Mouse (Mus musculus): ENCODE results near the gene Arid5b. TPM values are rescaled to one million over a fixed set of nuclear protein-coding genes. Genes with fewer than 3 reads are reported as not detected.

Gene Arid5b
- total and polyA plus RNA-seq, 2 experiments from 2014 or later = 13.3 to 13.6 TPM

DNA sequence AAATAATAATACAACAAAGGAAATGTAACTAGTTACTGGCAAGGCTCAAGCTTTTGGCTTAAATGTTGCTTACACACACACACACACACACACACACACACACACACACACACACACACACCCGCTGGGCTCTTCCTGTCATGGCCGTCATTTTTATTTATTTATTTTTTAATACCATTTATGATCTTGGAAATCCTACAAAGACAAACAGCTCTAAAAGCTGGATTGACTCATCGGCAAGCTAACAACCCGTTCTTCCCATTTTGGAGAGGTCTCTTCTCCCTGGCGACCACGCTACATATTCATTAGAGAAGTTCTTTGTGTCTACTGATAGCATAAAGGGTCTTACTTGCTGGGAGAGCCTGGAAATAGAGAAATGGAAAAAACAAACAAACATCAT lies 138.2 kb downstream of the Arid5b start:
- H3K4me1 ChIP-seq (ENCODE audit: insufficient read depth, low read length) = peaks cover 7% of the 10 kb centered on the region; the same call in 1 of the 2 replicates
- no peaks in the 10 kb centered on the region for H3K9me3 ChIP-seq (ENCODE audit: low read length)
- no peak overlapping the region for H3K4me3 ChIP-seq (ENCODE audit: low read depth, low read length)
- no peak for ATAC-seq (ENCODE audit: low FRiP score)
- H3K4me2 ChIP-seq (ENCODE audit: low read depth, low read length, poor library complexity, severe bottlenecking) = no peak overlapping the region
- WGBS = 52% methylated on average over 6 of the region's 6 CpGs
- no peak for DNase-seq (ENCODE audit: low spot score)
- H3K27me3 ChIP-seq (ENCODE audit: insufficient read depth, low read length) = no peaks in the 10 kb centered on the region
- no peak overlapping the region for H3K27ac ChIP-seq (ENCODE audit: low read depth, low read length)
- TF ChIP-seq CTCF (IDR thresholded peaks at IDR 0.05) = no peak
- H3K36me3 ChIP-seq (ENCODE audit: insufficient read depth, low read length) = no peaks in the 10 kb centered on the region
- no peak overlapping the region for H3K9ac ChIP-seq (replicated peaks; ENCODE audit: low read length, poor library complexity, severe bottlenecking)

DNA sequence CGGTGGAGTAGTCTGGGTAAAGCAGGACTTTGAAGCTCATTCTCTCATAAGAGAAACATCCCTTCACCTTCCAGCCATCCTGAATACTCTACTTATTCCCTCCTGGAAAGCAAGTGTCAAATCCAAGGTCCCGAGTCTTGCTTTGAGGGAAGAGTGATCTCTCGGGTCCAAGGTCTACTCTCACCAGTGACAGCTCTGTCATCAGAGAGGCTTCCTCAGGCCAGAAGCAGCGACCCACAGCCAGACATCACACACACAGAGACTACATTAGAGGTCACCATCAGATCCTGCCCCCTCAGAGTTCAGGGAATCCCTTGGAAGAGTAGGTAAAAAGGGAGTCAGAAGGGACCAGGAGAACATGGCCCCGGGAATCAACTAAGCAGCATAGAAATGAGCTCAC lies 140.4 kb downstream of the Arid5b start:
- H3K4me2 ChIP-seq (ENCODE audit: low read depth, low read length, poor library complexity, severe bottlenecking) = no peak overlapping the region
- TF ChIP-seq CTCF (IDR thresholded peaks at IDR 0.05) = no peak
- ATAC-seq (ENCODE audit: low FRiP score) (no peak), DNase-seq (ENCODE audit: low spot score) (no peak)
- no peaks in the 10 kb centered on the region for H3K36me3 ChIP-seq (ENCODE audit: insufficient read depth, low read length)
- H3K27ac ChIP-seq (ENCODE audit: low read depth, low read length) = no peak overlapping the region
- no peaks in the 10 kb centered on the region for H3K9me3 ChIP-seq (ENCODE audit: low read length)
- H3K9ac ChIP-seq (replicated peaks; ENCODE audit: low read length, poor library complexity, severe bottlenecking) = no peak overlapping the region
- WGBS = 93% methylated on average over 5 of the region's 5 CpGs
- H3K4me3 ChIP-seq (ENCODE audit: low read depth, low read length) = no peak overlapping the region
- peaks cover 7% of the 10 kb centered on the region; the same call in 1 of the 2 replicates for H3K4me1 ChIP-seq (ENCODE audit: insufficient read depth, low read length)
- no peaks in the 10 kb centered on the region for H3K27me3 ChIP-seq (ENCODE audit: insufficient read depth, low read length)

- H3K27ac ChIP-seq (ENCODE audit: low read depth, low read length) = 0 out of 2 replicates have a peak overlapping the region, but pooled peaks have one; percentile 47
- H3K27me3 ChIP-seq (ENCODE audit: insufficient read depth, low read length) = no peaks in the 10 kb centered on the region
- DNase-seq (ENCODE audit: low spot score) (no peak), ATAC-seq (ENCODE audit: low FRiP score) (no peak)
- no peaks in the 10 kb centered on the region for H3K36me3 ChIP-seq (ENCODE audit: insufficient read depth, low read length)
- H3K4me2 ChIP-seq (ENCODE audit: low read depth, low read length, poor library complexity, severe bottlenecking) = no peak overlapping the region
- peaks cover 7% of the 10 kb centered on the region; the same call in 1 of the 2 replicates for H3K4me1 ChIP-seq (ENCODE audit: insufficient read depth, low read length)
- TF ChIP-seq CTCF (IDR thresholded peaks at IDR 0.05) = no peak
- 38% methylated on average over 11 of the region's 11 CpGs for WGBS
- no peaks in the 10 kb centered on the region for H3K9me3 ChIP-seq (ENCODE audit: low read length)
- no peak overlapping the region for H3K4me3 ChIP-seq (ENCODE audit: low read depth, low read length)
- H3K9ac ChIP-seq (replicated peaks; ENCODE audit: low read length, poor library complexity, severe bottlenecking) = no peak overlapping the region
These were observed 141.2 kb downstream of the Arid5b start for GRCm38 (mm10) chr10:68137151-68137833.

DNA sequence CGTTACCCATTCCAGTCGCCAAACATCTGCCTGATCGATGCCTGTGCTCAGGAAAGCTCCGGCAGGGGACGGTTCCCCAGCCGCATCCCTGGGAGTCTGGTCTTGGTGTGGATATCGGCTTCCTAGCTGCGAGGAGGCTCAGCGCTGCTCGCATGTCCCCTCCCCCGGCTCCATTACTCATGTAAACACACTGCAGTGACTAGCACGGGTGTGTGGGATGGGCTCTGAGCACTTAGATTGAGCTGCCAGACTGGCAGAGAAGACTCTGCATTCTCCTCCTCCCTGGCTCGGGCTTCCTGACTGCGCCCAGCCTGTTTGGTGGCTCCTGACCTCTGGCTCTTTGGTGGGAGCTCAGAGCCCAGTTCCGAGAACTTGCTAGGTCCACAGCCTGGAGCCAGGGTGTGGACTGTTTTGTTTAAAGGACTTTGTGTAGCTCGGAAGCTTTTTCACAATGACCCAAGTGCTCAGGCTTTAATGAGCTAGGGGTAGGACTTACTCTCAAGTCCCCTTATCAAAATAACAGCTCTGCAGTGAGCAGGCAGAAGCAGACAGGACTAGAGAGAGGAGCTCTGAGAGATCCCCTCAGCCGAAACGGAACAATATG lies 142.0 kb downstream of the Arid5b start:
- Histone ChIP-seq H3K36me3 (ENCODE audit: insufficient read depth, low read length) (no peaks in the 10 kb centered on the region), H3K27ac (ENCODE audit: low read depth, low read length) (peak overlapping the region; percentile 47; the same call in 1 of the 2 replicates), H3K9ac (replicated peaks; ENCODE audit: low read length, poor library complexity, severe bottlenecking) (0 out of 2 replicates have a peak overlapping the region, but pooled peaks have one; percentile 42), H3K9me3 (ENCODE audit: low read length) (no peaks in the 10 kb centered on the region), H3K4me3 (ENCODE audit: low read depth, low read length) (peak overlapping the region; percentile 36), H3K27me3 (ENCODE audit: insufficient read depth, low read length) (no peaks in the 10 kb centered on the region), H3K4me2 (ENCODE audit: low read depth, low read length, poor library complexity, severe bottlenecking) (peak overlapping the region; percentile 68), H3K4me1 (ENCODE audit: insufficient read depth, low read length) (peaks cover 7% of the 10 kb centered on the region; the same call in 1 of the 2 replicates)
- TF ChIP-seq CTCF (IDR thresholded peaks at IDR 0.05) = no peak
- peak; percentile 79 for DNase-seq (ENCODE audit: low spot score)
- WGBS = 5% methylated on average over 18 of the region's 18 CpGs
- ATAC-seq (ENCODE audit: low FRiP score) = 0 out of 2 replicates have a peak, but pooled peaks have one; percentile 71

- WGBS = 5% methylated on average over 9 of the region's 9 CpGs
- 0 out of 2 replicates have a peak overlapping the region, but pooled peaks have one; percentile 42 for H3K9ac ChIP-seq (replicated peaks; ENCODE audit: low read length, poor library complexity, severe bottlenecking)
- peak overlapping the region; percentile 47; the same call in 1 of the 2 replicates for H3K27ac ChIP-seq (ENCODE audit: low read depth, low read length)
- H3K4me3 ChIP-seq (ENCODE audit: low read depth, low read length) = peak overlapping the region; percentile 36
- ATAC-seq (ENCODE audit: low FRiP score) = no peak
- no peaks in the 10 kb centered on the region for H3K27me3 ChIP-seq (ENCODE audit: insufficient read depth, low read length)
- DNase-seq (ENCODE audit: low spot score) = no peak
- H3K4me2 ChIP-seq (ENCODE audit: low read depth, low read length, poor library complexity, severe bottlenecking) = peak overlapping the region; percentile 68
- H3K9me3 ChIP-seq (ENCODE audit: low read length) = no peaks in the 10 kb centered on the region
- TF ChIP-seq CTCF (IDR thresholded peaks at IDR 0.05) = no peak
- no peaks in the 10 kb centered on the region for H3K36me3 ChIP-seq (ENCODE audit: insufficient read depth, low read length)
- peaks cover 7% of the 10 kb centered on the region; the same call in 1 of the 2 replicates for H3K4me1 ChIP-seq (ENCODE audit: insufficient read depth, low read length)
These were observed 142.5 kb downstream of the Arid5b start for GRCm38 (mm10) chr10:68136051-68136450.

GRCm38 (mm10) chr10:68135416-68135815 lies 143.1 kb downstream of the Arid5b start:
- no peak overlapping the region for H3K4me3 ChIP-seq (ENCODE audit: low read depth, low read length)

More at GRCm38 (mm10) chr10:68135416-68135815, 143.1 kb downstream of the Arid5b start:
- TF ChIP-seq CTCF (IDR thresholded peaks at IDR 0.05) = no peak
- ATAC-seq (ENCODE audit: low FRiP score) = no peak
- Histone ChIP-seq H3K27me3 (ENCODE audit: insufficient read depth, low read length) (no peaks in the 10 kb centered on the region), H3K4me1 (ENCODE audit: insufficient read depth, low read length) (peaks cover 7% of the 10 kb centered on the region; the same call in 1 of the 2 replicates), H3K36me3 (ENCODE audit: insufficient read depth, low read length) (no peaks in the 10 kb centered on the region), H3K9me3 (ENCODE audit: low read length) (no peaks in the 10 kb centered on the region), H3K4me2 (ENCODE audit: low read depth, low read length, poor library complexity, severe bottlenecking) (peak overlapping the region; percentile 68), H3K27ac (ENCODE audit: low read depth, low read length) (no peak overlapping the region), H3K9ac (replicated peaks; ENCODE audit: low read length, poor library complexity, severe bottlenecking) (no peak overlapping the region)
- 23% methylated on average over 4 of the region's 4 CpGs for WGBS
- no peak for DNase-seq (ENCODE audit: low spot score)
